Mouse (Mus musculus) c-Kit-negative CD71-positive TER-119-positive erythroid progenitor cells, embryonic 14.5 days (primary cell): ENCODE results near the gene Actl11.

Experiments used
- DNase-seq: peaks from one replicate; pipeline ENCODE4 v3.0.0-alpha.2; 2013; ENCODE audit warnings: low read depth, low spot score

Actl11 gene

GRCm38 (mm10) chr9:107961351-107961762 lies 33.1 kb downstream of the Actl11 start:
- DNase-seq: no peak

GRCm38 (mm10) chr9:107961881-107962280 lies 33.6 kb downstream of the Actl11 start:
- DNase-seq: no peak

DNA sequence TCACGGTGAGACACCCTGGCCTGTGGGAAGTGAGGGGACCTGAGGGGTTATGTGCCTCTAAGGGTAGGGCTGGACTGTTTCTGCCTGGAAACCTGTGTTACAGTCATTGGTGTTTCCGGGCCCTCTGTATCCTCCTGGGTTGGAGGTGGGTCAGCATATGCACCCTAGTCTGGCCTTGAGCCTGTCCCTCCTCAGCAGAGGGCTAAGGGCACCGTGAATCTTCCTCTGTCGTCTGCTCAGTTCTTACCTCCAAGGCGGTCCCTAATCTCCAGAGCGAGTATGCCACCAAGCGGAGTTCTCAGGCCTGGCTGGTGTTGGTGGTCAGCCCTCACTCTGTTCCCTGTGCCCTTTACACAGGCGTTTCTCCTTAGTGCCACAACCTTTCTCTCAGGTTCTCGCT lies 34.6 kb downstream of the Actl11 start:
- DNase-seq: no peak

GRCm38 (mm10) chr9:107963700-107964099 lies 35.4 kb downstream of the Actl11 start:
- peak; percentile 84 for DNase-seq

GRCm38 (mm10) chr9:107964681-107965080 lies 36.4 kb downstream of the Actl11 start:
- DNase-seq: no peak

DNA sequence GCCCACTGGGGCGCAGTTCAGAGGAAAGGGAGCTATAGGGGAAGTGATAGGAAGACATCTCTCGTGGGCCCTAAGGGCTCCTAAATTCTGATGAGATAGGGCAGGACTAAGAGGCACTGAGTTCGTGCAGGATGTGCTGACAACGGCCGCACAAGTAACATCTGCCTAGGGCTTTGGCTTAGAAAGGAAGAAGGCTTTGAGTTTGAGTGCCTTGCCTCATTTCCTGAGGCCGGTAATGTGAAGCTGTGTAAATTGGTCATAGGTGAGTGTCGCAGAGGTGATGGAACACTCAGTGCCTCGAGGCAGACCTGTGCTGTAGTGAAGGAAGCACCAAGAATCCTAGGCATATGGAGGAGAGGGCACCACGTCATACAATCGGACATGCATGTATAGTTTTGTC lies 38.4 kb downstream of the Actl11 start:
- DNase-seq: no peak

- no peak for DNase-seq
Observed at GRCm38 (mm10) chr9:107967437-107967836, 39.2 kb downstream of the Actl11 start.

- no peak for DNase-seq
Observed at GRCm38 (mm10) chr9:107968531-107968930, 40.3 kb downstream of the Actl11 start.

GRCm38 (mm10) chr9:107970311-107970710 lies 42.0 kb downstream of the Actl11 start:
- no peak for DNase-seq

DNA sequence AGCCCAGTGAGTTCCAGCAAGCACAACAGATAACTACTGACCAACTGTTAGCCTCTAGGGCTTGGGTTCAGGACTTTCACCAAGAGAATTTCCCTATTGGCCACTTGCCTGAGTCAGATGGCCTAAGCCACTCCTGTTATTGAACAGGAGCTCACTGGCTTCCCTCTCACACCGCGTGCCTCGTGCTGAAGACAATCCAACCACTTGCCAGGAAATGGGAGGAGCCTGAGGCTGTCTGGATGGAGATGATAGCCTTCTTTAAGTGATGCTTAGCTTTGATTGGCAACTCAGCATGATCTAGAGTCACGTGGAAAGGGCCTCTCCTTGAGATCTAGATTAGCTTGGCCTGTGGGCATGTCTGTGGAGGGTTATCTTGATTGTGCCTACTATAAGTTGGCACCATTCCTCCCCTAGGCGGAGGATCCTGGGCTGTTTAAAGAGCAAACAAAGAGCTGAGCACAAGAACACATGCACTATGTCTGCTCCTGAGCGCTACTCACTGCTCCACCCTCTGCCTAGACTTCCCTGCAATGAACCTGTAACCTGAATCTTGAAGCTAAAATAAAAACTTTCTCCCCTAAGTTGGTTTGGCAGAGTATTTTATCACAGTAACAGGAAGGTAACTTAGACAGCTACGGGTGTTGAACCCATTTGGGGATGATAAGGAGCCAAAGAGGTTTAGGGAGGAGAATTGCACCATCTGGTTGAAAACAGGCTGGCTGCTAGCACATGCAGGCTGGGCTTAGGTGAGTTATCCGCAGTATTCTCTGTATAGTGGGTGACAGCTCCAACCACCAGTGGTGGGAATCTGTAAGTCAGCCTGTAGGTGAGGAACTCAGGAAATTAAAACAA lies 43.6 kb downstream of the Actl11 start:
- peak; percentile 88 for DNase-seq

DNA sequence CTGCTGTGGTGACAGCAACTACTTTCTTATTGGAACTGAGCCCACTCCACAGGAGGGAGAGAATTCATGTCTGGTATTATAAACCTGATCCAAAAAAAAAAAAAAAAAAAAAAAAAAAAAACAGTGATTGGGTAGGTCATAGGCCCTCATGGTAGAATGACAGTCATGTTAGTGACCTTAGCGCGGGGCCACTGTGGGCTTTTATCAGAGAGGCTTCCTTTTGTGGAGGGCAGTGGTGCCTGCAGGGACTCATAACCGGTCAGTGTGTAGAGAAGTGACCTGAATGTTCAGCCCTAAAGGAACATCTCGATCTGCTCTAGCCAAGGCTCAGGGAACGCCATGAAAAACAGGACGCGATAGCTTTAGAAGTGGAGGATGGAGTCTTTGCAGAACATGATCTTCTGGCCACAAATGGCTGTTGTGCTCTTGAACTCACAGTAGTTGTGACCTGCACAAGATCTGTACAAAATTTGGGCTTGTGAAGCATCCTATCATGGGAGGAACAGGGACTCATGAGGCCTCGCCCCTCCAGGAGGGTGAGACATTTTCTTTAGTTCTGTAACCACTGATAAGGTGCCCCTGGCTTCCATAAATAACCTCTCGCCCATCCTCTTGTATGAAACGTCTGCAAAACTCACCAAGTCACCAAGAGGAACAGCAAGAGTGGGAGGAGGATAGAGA lies 46.4 kb downstream of the Actl11 start:
- peak; percentile 76 for DNase-seq

- peak; percentile 82 for DNase-seq
Observed at GRCm38 (mm10) chr9:107975399-107976386, 47.4 kb downstream of the Actl11 start, which contains the start of gene Uba7. TSS of gene Uba7 (plus strand) at chr9:107975505.

GRCm38 (mm10) chr9:107978815-107979214 lies 50.5 kb downstream of the Actl11 start:
- DNase-seq: no peak
